Mouse (Mus musculus): ENCODE data around the gene Parg. TPM values are rescaled to one million over a fixed set of nuclear protein-coding genes. Genes with fewer than 3 reads are reported as not detected.
"Not testable (repeated sequence)": the region's sequence is repeated elsewhere in the genome, so short reads cannot be mapped to it uniquely, and the experiment has no call there.

Parg gene
- total RNA-seq (2022) = 10 to 100 TPM; 15.4 to 21.4 (median 18.0) TPM

- peak; percentile 89 for DNase-seq (ENCODE audit: low spot score)
Measured at GRCm38 (mm10) chr14:32201791-32202451, at the start of gene Parg, which contains the start of gene Timm23. Parg (plus strand) TSS chr14:32201949. Timm23 (minus strand) TSS chr14:32201898.

GRCm38 (mm10) chr14:32152243-32152965, 49.3 kb upstream of the Parg start:
- no peak for DNase-seq (ENCODE audit: low spot score)

GRCm38 (mm10) chr14:32153156-32153555, 48.6 kb upstream of the Parg start:
- DNase-seq (ENCODE audit: low spot score) = no peak

GRCm38 (mm10) chr14:32154758-32155157, 47.0 kb upstream of the Parg start:
- DNase-seq (ENCODE audit: low spot score) = no peak

- no peak for DNase-seq (ENCODE audit: low spot score)
Measured at GRCm38 (mm10) chr14:32159150-32159670, 42.5 kb upstream of the Parg start.

- peak; percentile 100 for DNase-seq (ENCODE audit: low spot score)
Measured at GRCm38 (mm10) chr14:32159690-32160246, 42.0 kb upstream of the Parg start, which contains the start of gene Ncoa4. Ncoa4 (plus strand) TSS chr14:32159865.

GRCm38 (mm10) chr14:32160563-32160962, 41.2 kb upstream of the Parg start:
- no peak for DNase-seq (ENCODE audit: low spot score)

- DNase-seq (ENCODE audit: low spot score) = no peak
Measured at GRCm38 (mm10) chr14:32161090-32161885, 40.5 kb upstream of the Parg start.

- DNase-seq (ENCODE audit: low spot score) = no peak
Measured at GRCm38 (mm10) chr14:32162231-32162630, 39.5 kb upstream of the Parg start.

- DNase-seq (ENCODE audit: low spot score) = no peak
Measured at GRCm38 (mm10) chr14:32163203-32163888, 38.4 kb upstream of the Parg start.

- no peak for DNase-seq (ENCODE audit: low spot score)
Measured at GRCm38 (mm10) chr14:32164173-32165051, 37.3 kb upstream of the Parg start.

GRCm38 (mm10) chr14:32165278-32166061, 36.3 kb upstream of the Parg start:
- peak; percentile 51 for DNase-seq (ENCODE audit: low spot score)

- no peak for DNase-seq (ENCODE audit: low spot score)
Measured at GRCm38 (mm10) chr14:32166062-32166441, 35.7 kb upstream of the Parg start.

GRCm38 (mm10) chr14:32166840-32167239, 34.9 kb upstream of the Parg start:
- no peak for DNase-seq (ENCODE audit: low spot score)

- no peak for DNase-seq (ENCODE audit: low spot score)
Measured at GRCm38 (mm10) chr14:32167326-32167725, 34.4 kb upstream of the Parg start.

GRCm38 (mm10) chr14:32168653-32169231, 33.0 kb upstream of the Parg start:
- no peak for DNase-seq (ENCODE audit: low spot score)

GRCm38 (mm10) chr14:32170137-32170536, 31.6 kb upstream of the Parg start:
- no peak for DNase-seq (ENCODE audit: low spot score)

- DNase-seq (ENCODE audit: low spot score) = no peak
Measured at GRCm38 (mm10) chr14:32175310-32175709, 26.4 kb upstream of the Parg start.

- not testable (repeated sequence) for DNase-seq (ENCODE audit: low spot score)
Measured at GRCm38 (mm10) chr14:32176590-32176989, 25.2 kb upstream of the Parg start.

All from heart, adult 8-10 months (tissue).